Mouse (Mus musculus) embryo, embryonic 10.5 days (tissue): ENCODE results near the gene Dscam.

Source experiments
- DNase-seq: peaks from one replicate; pipeline ENCODE4 v3.0.0-alpha.2; 2015; ENCODE audit warnings: low spot score

The Dscam gene

GRCm38 (mm10) chr16:96759081-96759603, 411.4 kb downstream of the Dscam start:
- DNase-seq, result no peak

- DNase-seq, result no peak
Measured at GRCm38 (mm10) chr16:96758381-96758780, 412.2 kb downstream of the Dscam start.

DNA sequence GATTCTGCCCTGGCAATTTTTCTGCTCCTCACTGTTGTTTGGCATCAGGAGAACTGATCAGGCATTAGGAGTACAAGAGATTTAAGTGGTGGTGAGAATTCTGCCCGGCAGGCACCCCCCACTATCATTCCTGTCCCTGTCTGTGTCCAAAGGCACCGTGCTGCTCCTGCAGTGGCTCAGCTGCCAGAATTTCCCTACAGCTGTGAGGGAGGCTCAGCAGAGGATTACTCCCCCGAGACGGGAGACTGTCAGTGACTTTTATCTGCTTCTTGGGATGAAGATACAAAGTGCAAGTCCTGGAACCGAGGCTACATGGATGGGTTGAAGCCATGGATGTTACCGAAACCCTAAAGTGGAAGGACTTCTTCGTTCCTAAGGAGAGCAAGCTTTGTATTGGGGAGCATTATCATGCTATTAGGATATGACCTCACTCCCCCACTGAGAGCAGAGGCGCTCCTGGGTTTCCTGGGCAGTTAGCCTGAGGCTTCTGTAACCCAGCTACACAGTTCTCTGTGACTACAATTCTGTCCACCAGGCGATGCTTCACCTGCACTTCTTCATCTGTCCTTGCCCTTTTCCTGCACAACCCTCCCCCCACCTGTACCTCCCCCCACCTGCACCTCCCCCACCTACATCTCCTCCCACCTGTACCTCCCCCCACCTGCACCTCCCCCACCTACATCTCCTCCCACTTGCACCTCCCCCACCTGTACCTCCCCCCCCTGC, 412.8 kb downstream of the Dscam start:
- DNase-seq, result peak; percentile 13

GRCm38 (mm10) chr16:96756994-96757393, 413.6 kb downstream of the Dscam start:
- DNase-seq, result peak; percentile 23

- no peak for DNase-seq
Measured at GRCm38 (mm10) chr16:96754971-96755504, 415.5 kb downstream of the Dscam start.

- no peak for DNase-seq
Measured at GRCm38 (mm10) chr16:96754381-96754780, 416.2 kb downstream of the Dscam start.

GRCm38 (mm10) chr16:96753781-96754173, 416.8 kb downstream of the Dscam start:
- DNase-seq, result no peak

DNA sequence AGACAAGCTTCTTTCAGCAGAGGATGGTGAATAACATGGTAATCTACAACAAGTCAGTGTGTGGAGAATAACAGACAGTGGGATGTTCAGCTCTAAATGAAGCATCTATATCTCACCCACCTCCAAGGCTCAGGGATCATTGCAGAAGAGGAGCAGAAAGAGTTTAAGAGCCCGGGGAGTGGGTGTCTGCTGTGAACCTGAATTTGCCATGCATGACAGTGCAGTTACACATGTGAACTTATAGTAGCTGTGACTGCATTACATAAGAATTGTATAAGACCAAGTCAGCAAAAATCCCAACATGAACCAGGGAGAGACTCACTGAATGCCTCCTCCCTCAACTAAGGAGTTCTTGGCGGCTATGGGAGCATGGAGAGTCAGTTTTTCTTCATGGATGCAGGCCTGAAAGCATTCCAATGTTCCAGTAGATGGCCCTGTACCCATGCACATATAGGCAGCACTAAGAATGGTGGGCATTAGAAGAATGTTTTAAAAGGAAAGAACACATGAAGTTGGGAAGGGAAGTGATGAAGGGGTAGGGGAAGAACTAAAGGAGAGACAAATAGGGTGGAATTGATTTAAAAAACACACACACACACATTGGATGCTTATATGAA, 417.3 kb downstream of the Dscam start:
- no peak for DNase-seq

DNA sequence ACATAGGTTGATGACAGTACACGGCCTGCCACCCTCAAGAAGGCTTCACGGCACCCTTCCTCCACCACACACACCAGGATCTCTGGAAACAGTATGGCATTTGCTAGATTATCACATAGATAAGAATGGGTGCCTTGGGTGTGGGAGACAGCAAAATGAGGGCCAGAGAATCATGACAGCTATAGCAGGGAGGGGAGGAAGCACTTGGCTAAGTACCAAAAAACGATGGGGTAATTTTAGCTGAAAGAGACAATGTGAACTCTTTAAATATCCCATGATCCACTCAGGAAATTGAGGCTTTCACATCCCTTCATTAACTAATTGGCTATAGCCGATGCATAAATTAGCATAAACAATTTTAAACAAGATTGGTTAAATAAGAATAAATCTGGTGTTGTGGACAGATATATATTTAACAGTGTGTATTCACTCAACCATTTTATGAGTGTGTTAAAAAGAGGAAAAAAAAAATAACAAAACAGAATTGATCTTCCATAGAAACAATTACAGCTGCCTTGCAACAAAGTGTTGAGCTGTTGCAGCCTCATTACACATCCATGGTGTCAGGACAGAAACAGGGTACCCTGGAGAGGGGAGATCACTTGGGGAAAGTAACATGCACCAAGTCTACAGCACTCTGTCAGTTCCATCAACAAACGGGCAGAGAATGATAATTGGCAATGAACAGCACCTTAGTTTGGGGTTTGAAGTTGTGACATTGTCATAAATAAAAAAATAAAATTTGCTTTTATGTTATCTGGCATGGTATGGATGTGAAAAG, 427.9 kb downstream of the Dscam start:
- no peak for DNase-seq

- no peak for DNase-seq
Measured at GRCm38 (mm10) chr16:96741336-96741735, 429.2 kb downstream of the Dscam start.

GRCm38 (mm10) chr16:96740073-96741055, 430.2 kb downstream of the Dscam start:
- DNase-seq, result no peak

- no peak for DNase-seq
Measured at GRCm38 (mm10) chr16:96736501-96736900, 434.1 kb downstream of the Dscam start.

DNA sequence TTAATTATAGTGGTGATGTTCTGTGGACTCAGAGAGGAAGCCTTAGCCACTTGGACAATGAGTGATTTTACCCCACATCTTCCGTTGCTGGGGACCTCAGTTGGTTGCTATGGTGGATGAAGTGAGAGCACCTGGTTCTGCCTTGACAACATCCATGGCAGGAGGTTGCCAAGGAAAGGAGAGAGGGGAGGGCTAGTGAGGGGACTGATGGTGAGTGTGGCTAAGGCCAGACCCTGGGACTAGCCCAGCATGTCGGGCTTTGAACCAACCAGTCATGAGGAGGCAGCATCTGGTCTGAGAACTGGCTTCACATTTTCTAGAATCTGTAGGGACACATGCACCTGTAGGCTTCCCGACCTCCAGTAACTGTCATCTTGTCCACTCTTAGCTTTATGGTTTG, 439.7 kb downstream of the Dscam start:
- no peak for DNase-seq

DNA sequence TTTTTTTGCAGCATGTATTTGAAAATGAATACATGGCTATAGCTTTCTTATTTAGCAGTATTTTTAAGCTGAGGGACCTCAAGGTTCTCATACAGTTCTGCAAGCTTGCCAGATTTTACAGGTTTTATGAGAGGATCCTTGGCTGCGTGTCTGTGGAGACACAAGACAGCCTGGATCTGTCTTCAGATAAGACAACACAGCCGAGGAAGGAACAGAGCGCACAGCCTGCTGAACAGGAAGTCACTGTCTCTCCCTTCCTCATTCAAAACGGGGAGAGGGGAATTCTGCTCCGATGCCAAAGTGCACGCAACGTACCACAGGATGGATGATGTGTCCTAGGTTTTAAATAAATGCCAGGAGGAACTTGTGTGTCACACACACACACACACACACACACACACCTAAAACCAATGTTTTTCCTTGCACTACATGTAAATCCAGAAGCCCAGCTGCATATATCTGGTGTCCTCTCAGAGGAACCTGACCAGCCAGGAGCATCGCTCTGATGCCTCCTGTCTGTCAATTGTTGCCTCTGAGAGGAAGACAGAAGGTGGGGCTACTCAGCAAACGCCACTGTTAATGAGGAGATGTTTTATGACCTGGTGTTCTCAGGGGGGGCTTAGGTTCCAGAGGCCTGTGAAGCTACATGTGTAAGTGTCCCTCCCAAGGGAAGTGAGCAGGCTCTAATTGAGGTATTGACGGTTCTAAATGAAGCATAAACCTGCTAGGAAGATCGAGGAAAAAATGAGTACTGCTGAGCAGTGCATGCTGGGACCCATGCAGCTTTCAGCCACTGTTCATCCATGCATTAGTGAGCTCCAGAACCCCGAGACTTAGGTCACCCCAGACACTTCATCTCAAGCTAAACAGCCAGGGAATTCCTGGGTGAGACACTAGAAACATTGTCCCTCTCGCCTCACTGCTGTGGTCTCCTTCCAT, 442.4 kb downstream of the Dscam start:
- DNase-seq, result no peak

DNA sequence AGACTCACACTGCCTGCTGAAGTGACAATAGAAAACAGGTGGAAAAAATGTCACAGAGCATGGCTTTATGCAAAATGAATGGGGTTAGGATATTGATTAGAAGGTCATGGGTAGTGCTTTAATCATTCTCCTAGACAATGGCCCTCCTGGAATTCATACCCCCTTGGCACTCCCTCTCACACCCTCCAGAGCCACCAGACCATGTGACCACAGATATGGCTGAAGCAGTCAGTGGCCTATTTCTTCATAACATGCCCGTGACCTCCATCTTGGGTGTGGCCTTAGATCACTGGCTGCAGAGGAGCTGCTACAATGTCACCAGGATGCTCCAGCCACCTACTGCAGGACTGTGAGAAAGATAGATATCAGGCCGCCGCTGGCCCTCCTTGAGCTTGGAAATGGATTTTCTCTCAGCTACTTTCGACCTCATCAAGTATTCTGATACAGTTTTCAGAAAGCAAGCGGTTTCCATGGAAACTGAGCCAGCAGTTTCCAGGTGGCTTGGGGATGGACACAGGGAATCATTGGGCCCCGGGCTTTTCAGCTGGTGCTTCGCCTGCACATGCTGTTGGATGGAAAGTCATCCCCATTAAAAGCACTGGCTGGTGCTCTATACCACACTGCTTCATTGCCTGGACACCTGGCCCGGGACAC, 445.4 kb downstream of the Dscam start:
- DNase-seq, result no peak

DNA sequence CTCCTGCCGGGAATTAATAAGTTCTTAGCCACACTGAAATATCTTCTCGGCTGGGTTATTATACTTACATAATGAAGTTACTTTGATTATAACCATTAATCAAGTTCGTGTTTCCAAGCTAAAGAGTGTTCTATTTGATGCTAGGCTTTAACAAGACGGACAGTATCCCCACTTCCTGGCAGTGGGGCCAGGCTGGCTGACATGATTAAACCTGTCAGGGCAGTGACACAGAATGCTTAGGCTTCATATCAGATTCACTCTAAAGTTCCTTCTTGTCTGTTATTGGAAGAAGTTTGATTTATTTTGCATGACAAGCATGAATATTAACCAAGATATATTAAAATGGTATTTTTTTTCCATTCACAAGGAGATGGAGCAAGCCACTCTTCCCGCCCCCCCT, 446.0 kb downstream of the Dscam start:
- DNase-seq, result no peak

GRCm38 (mm10) chr16:96724123-96724522, 446.4 kb downstream of the Dscam start:
- no peak for DNase-seq

GRCm38 (mm10) chr16:96723066-96723669, 447.4 kb downstream of the Dscam start:
- no peak for DNase-seq

- peak; percentile 17 for DNase-seq
Measured at GRCm38 (mm10) chr16:96722135-96722534, 448.4 kb downstream of the Dscam start.
